Mouse (Mus musculus): ENCODE results near the gene Ccl27a.
A peak's percentile ranks its signal among the peaks of the same experiment; 100 is the strongest.

GRCm38 (mm10) chr4:41760288-41760721 is 13.7 kb downstream of the Ccl27a start:
- TF ChIP-seq MAX (IDR thresholded peaks at IDR 0.05; ENCODE audit: low read length) (no peak), CTCF (IDR thresholded peaks at IDR 0.05 in 2 of 3, conservative IDR thresholded peaks at IDR 0.05 in 1 of 3; ENCODE audit: control insufficient read depth in 1 of 3, insufficient read depth in 1 of 3, low read depth in 2 of 3, low read length in 3 of 3, poor library complexity in 1 of 3, severe bottlenecking in 1 of 3) (peak in 1 of 3 experiments; percentile 27; a peak in 2 of 6 replicates), GATA1 (IDR thresholded peaks at IDR 0.05; ENCODE audit: low read depth, low read length) (no peak; the same call in 1 of the 2 replicates), E2F4 (IDR thresholded peaks at IDR 0.05; ENCODE audit: borderline replicate concordance, low read depth, low read length) (no peak), MXI1 (IDR thresholded peaks at IDR 0.05; ENCODE audit: low read depth, low read length) (0 out of 2 replicates have a peak, but pooled peaks have one; percentile 34), TAL1 (IDR thresholded peaks at IDR 0.05; ENCODE audit: low read length) (no peak), CHD2 (IDR thresholded peaks at IDR 0.05; ENCODE audit: low read length) (no peak), TCF12 (IDR thresholded peaks at IDR 0.05; ENCODE audit: low read depth, low read length) (no peak)
